Mouse (Mus musculus) lung, adult 2 months (tissue): ENCODE results near the gene Hdgfl3. TPM values are rescaled to one million over a fixed set of nuclear protein-coding genes. Genes with fewer than 3 reads are reported as not detected.
"Not testable (repeated sequence)": the region's sequence is repeated elsewhere in the genome, so short reads cannot be mapped to it uniquely, and the experiment has no call there.

Experiments used
- DNase-seq: peaks from one replicate; pipeline ENCODE4 v3.0.0; 2022
- H3K4me1 ChIP-seq: fragments of 200-500 bp; 2 replicates; pipeline ENCODE4 v1.6.1; 2011; ENCODE audit warnings: low read length; ENCODE audit not compliant: control insufficient read depth, insufficient read depth
- H3K4me3 ChIP-seq: fragments of 200-500 bp; replicated peaks from 2 replicates; pipeline ENCODE3; 2011; ENCODE audit warnings: low read depth, mild to moderate bottlenecking, control low read depth, low read length; ENCODE audit errors: extremely low read depth
- CTCF ChIP-seq: fragments of 200-500 bp; IDR thresholded peaks from 2 replicates; pipeline ENCODE4 v1.5.1; 2011; ENCODE audit warnings: mild to moderate bottlenecking, low read length, control low read depth; ENCODE audit not compliant: insufficient read depth
- POLR2A ChIP-seq: fragments of 200-500 bp; IDR thresholded peaks from 2 replicates; pipeline ENCODE4 v1.6.1; 2011; ENCODE audit warnings: low read depth, mild to moderate bottlenecking, control low read depth, low read length, borderline replicate concordance; ENCODE audit errors: extremely low read depth
- WGBS: fragments of 180-500 bp; shearing (Covaris S2); methylation state at CpG from one replicate; pipeline ENCODE4 v1.1.7; 2018; 5-methylcytosine and 5-hydroxymethylcytosine counted together
- polyA plus RNA-seq: library from polyadenylated mRNA; depleted of rRNA; stranded (reverse); fragments of >200 nt; gene quantifications from 2 replicates; pipeline ENCODE4 v1.2.3, GENCODE M21; 2012

The Hdgfl3 gene
- polyA plus RNA-seq, 1 experiment, result 3.6 TPM

DNA sequence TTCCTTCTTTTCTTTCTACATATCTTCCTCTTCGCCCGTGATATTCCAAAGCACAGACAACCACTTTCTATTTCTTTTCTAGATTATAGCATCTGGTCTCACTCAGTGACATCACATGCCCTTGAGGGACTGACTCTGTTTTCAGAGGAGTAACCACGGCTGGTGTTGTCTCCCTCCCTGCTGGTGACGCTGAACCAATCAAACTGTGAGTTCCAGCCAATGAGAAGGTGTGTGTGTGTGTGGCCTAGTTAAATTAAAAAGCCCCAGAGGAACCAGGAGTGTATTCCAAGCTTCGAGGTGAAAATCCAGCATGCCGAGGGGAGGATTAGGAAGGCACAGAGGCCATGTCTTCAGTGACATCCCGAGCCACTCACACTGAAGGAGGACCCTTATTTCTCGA lies 87.3 kb downstream of the Hdgfl3 start:
- Histone ChIP-seq H3K4me3 (no peak overlapping the region), H3K4me1 (no peaks in the 10 kb centered on the region)
- no peak for DNase-seq
- 54% methylated on average over 8 of the region's 8 CpGs for WGBS
- TF ChIP-seq POLR2A (no peak), CTCF (no peak)

DNA sequence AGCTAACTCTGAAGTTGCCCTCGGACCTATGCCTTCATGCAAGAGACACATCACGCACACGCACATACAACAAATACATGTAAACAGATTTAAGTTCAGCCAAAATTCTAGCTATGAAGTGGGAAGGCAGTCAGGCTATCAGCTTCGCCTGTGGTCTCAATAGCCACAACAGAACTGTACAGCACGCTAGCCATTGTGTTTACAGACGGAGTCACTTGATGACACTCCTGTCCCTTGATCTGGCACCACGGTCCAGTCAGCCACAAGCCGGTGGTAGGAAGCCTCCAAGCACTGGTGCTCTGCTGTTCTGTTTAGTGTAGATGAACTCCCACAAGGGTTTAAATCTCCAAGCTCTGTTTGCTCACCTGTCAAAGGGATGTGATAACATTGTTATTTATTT lies 88.3 kb downstream of the Hdgfl3 start:
- no peak for DNase-seq
- 65% methylated on average over 8 of the region's 8 CpGs for WGBS
- Histone ChIP-seq H3K4me3 (no peak overlapping the region), H3K4me1 (no peaks in the 10 kb centered on the region)
- TF ChIP-seq CTCF (no peak), POLR2A (no peak)

DNA sequence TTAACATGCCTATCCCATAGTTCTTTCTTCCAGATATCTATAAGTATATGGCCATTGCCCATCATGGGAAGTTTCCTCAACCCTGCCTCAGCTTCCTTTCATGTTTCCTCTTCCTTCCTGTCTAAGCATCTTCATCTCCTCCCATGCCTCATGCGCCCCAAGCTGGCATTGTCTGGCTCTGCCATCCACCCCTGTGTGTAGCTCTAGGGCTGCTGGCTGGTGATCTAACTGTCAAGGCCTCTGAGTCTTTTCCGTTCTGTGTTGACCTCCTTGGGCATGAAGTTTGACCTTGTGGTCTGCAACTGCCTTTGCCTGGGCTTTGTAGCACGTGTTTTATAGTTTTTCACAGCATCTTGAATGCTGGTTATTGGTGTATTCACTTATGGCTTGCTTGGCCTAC lies 89.0 kb downstream of the Hdgfl3 start:
- DNase-seq, result no peak
- Histone ChIP-seq H3K4me1 (no peaks in the 10 kb centered on the region), H3K4me3 (no peak overlapping the region)
- TF ChIP-seq POLR2A (no peak), CTCF (no peak)
- 80% methylated on average over 3 of the region's 3 CpGs for WGBS

DNA sequence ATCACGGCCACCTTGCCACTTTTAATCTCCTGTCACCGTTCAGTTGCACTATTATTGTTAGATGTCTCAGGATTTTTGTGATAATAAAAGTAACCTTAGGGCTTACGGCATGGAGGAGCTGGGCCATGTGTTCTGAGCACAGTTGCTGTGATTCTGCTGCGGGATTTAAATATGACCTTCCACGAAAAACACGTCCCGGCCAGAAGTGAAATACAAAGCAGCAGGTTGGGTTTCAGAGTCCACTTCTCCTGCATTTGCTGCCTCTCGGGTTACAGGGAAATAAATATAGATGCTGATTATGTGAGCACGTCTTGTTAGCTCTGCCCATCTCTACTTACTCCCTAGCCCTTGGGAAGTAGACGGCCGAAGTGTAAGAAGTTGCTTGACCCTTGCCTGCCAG lies 89.5 kb downstream of the Hdgfl3 start:
- WGBS, result 81% methylated on average over 11 of the region's 11 CpGs
- no peak for TF ChIP-seq CTCF
- TF ChIP-seq POLR2A, result no peak

DNA sequence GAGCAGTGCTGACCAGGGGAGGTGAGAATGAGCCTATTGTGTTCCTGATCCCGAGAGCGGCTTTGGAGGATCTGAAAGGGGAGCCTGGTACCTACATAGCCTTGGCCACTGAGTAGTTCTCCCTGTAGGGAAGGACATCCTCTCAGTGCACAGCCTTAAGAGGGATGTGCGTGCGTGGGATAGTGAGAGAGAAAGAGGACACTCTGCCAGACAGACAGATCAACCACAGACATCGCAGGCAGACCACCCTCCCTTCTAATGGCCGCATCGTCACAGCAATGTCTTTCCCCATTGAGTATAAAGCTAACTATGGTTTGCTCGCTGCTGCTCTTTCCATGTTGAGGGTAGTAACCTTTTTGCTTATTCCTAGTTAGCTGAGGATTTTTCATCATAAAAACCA lies 90.4 kb downstream of the Hdgfl3 start:
- no peaks in the 10 kb centered on the region for H3K4me1 ChIP-seq
- no peak for DNase-seq
- no peak overlapping the region for H3K4me3 ChIP-seq
- TF ChIP-seq CTCF, result no peak
- no peak for TF ChIP-seq POLR2A
- 85% methylated on average over 8 of the region's 8 CpGs for WGBS

More for the DNA sequence above, 89.5 kb downstream of the Hdgfl3 start:
- Histone ChIP-seq H3K4me1 (no peaks in the 10 kb centered on the region), H3K4me3 (no peak overlapping the region)
- no peak for DNase-seq

DNA sequence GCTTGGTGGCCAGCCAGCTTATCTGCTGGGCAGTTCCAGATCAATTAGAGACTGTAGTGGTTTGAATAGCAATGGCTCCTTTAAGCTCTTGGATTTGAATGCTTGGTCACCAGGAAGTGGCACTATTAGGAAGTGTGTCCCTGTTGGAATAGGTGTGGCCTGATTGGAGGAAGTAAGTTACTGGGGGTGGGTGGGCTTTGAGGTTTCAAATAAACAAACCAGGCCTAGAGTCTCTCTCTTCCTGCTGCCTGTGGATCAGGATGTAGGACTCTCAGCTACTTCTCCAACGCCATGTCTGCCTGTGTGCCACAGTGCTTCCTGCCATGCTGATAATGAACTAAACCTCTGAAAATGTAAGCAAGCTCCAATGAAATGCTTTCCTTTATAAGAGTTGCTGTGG lies 91.3 kb downstream of the Hdgfl3 start:
- H3K4me3 ChIP-seq, result no peak overlapping the region
- 56% methylated on average over 1 of the region's 1 CpGs for WGBS
- no peak for TF ChIP-seq CTCF
- no peak for TF ChIP-seq POLR2A
- H3K4me1 ChIP-seq, result no peaks in the 10 kb centered on the region
- no peak for DNase-seq

DNA sequence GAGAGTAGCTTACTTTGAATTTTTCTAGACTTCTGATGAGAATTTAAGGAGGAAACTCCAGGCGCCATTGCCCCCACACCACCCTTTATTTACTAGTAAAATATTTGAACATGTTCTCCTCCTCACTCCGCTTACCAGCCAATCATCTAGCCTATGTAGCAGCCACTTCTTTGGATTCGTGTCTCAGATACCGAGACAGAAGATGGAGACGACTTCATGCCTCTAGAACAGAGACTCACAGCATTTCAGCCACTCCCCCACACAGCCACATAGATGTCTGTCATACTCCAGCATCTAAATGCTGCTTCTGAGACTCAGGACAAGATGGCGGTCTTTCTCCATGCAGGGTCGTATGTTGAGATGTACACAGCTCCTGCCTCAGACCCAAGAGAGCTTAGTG lies 92.1 kb downstream of the Hdgfl3 start:
- TF ChIP-seq CTCF (no peak), POLR2A (no peak)
- WGBS, result 68% methylated on average over 7 of the region's 7 CpGs

DNA sequence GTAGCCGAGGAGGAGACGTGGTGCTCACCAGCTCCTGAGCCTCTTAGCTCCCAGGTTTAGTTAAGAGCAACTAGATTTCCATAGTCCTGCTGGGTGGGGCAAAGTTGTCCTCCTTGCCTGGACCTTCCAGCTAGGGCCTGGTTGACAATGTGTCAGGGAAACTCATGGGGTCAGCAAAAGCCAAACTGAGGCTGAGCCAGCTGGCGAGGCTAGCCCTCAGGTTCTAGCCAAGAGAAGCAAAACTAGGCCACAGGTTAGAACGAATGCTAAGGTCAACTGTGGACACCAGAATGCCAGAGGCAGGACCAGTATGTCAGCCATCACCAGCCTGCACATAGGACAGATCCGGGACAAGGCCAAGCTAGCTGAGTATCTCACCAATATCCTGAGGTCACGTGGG lies 92.8 kb downstream of the Hdgfl3 start:
- H3K4me1 ChIP-seq, result no peaks in the 10 kb centered on the region
- no peak for DNase-seq

More for the DNA sequence above, 92.1 kb downstream of the Hdgfl3 start:
- Histone ChIP-seq H3K4me3 (no peak overlapping the region), H3K4me1 (no peaks in the 10 kb centered on the region)
- DNase-seq, result no peak

DNA sequence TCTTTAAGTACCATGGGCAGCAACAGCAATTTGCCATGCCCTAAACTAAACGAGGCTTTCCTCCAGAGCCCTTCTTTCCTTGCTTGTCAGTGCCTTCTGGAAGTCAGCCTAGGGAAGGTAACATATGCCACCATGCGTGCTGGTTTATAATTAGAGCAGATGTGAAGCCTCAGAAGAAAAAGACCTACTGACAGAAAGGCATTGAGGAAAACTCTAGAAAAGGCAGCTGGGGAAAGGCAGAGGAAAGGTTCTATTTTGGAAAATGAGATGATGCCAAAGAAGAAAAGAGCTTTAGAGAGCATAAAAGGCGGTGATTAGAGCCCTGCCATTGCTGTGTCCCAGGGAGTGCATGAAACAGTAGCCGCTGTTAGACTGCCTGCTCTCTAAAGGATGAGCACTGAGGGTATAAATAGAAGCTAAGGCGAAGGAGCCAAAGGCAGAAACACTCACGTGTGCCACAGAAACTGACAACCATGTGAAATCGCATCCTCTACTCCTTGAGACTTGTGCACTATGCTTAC lies 93.6 kb downstream of the Hdgfl3 start:
- Histone ChIP-seq H3K4me1 (no peaks in the 10 kb centered on the region), H3K4me3 (no peak overlapping the region)
- DNase-seq, result no peak
- TF ChIP-seq CTCF, result no peak
- TF ChIP-seq POLR2A, result no peak
- 78% methylated on average over 7 of the region's 7 CpGs for WGBS

More for the DNA sequence above, 92.8 kb downstream of the Hdgfl3 start:
- no peak overlapping the region for H3K4me3 ChIP-seq
- TF ChIP-seq CTCF, result no peak
- TF ChIP-seq POLR2A, result no peak
- WGBS, result 81% methylated on average over 6 of the region's 6 CpGs

DNA sequence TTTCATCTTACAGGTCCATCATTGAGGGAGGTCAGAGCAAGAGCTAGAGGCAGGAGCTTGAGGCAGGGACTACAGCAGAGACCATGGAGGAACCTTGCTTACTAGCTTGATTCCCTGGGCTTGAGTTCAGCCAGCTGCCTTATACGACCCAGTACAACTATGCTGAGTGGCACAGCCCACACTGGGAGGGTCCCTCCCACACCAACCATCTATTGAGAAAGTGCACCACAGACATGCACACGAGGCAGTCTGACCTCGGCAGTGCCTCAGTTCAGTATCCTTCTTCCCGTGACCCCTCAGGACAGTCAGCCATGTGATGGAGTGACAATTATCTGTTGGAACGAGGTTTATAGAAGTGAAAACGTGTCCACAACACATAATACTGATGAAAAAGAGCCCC lies 94.5 kb downstream of the Hdgfl3 start:
- no peaks in the 10 kb centered on the region for H3K4me1 ChIP-seq
- DNase-seq, result no peak
- WGBS, result 56% methylated on average over 6 of the region's 6 CpGs
- TF ChIP-seq CTCF (no peak), POLR2A (no peak)
- no peak overlapping the region for H3K4me3 ChIP-seq

DNA sequence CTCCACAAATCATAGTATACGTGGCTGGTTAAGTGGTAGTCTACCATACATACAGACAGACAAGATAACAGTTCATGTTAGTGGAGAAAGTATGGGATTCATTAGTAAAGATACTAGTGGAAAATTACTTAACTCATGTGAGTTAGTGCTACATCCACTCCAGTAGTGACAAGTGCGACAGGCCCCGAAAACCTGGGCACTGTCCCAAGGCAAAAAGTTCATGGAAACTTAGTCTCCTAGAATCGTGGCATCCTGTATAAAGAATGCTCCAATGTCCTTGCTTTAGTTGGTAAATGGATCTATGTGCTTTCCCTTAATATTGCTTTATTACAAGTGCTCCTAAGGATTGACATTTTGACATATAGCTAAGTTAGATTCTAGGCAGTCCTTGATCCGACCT lies 96.5 kb downstream of the Hdgfl3 start:
- DNase-seq, H3K4me3 ChIP-seq, H3K4me1 ChIP-seq: not testable (repeated sequence)
- 79% methylated on average over 5 of the region's 5 CpGs for WGBS
